Mouse (Mus musculus): ENCODE results near the gene Fgfr4.
"Not testable (repeated sequence)": the region's sequence is repeated elsewhere in the genome, so short reads cannot be mapped to it uniquely, and the experiment has no call there.

Fgfr4 gene

DNA sequence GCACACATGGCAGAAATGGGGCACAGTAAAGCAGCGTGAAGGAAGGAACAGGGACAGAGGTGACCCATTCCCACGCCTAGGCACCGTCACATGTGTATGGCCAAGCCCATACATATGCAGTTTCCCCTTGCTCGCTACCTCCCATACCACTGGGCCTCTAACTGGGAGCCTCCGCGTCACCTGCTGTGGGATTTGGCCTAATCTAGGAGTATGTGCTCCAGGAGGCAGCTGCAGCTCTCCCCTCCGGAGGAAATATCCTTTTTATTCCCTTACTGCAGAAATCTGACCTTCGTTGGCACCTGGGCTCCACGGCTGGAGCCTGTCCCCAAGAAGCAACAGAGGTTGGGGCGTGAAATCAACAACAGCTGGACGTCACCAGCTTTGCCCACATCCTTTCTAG is 21.9 kb downstream of the Fgfr4 start:
- DNase-seq, result no peak

DNA sequence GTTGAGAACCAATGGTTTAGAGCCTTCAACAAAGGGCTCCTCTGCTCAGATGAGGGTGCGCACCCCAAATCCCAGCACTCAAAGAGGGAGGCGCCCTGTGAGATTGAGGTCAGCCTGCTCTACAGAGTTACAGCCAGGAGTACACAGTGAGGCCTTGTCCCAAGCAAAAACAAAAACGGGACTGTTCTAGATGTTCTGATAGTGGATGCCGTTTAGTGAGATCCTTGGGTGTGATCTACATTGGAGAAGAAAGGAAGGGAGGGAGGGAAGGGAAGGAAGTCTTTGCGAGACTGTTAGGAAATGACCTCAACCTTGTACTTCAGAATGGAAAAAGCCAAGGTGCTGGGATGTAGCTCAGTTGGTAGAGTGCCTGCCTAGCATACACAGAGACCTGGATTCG is 23.8 kb downstream of the Fgfr4 start:
- no peak for DNase-seq

DNA sequence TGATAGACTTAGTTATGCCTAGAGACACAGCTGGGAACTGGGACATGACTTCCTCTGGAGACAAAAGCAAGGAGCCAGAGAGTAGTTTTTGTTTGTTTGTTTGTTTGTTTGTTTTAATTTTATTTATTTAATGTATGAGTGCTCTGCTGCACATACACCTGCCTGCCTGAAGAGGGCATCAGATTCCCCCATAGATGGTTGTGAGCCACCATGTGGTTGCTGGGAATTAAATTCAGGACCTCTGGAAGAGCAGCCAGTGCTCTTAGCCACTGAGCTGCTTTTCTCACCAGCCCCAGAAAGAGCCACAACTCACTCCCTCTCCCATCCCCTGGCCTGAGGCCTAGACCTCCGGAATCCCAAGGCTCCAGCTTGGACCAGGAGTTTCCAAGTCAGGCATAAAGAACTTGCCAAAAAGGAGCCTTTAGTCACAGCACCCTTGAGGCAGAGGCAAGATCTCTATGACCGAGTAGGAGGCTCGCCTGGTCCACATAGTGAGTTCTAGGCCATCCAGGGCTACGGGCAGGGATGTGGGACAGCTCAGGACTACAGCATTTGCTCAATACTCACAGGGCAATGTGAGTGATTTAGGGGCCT is 25.6 kb downstream of the Fgfr4 start:
- DNase-seq, result no peak

DNA sequence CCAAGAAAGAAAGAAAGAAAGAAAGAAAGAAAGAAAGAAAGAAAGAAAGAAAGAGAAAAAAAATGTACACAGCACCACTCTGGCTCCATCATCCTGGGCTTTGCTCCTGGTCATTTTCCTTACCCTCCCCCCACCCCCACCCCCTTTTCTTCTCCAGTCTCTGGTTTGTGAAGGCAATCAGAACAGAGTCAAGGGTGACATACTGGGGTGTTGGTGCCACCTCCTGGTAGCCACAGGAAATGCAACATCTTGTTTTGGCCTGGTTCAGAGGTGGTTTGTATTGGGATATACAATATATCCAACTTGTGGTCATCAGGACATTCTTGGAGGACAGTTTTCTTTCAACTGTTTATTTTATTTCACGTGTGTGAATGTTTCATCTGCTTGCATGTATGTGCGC is 26.1 kb downstream of the Fgfr4 start:
- peak; percentile 64 to 87 for DNase-seq

DNA sequence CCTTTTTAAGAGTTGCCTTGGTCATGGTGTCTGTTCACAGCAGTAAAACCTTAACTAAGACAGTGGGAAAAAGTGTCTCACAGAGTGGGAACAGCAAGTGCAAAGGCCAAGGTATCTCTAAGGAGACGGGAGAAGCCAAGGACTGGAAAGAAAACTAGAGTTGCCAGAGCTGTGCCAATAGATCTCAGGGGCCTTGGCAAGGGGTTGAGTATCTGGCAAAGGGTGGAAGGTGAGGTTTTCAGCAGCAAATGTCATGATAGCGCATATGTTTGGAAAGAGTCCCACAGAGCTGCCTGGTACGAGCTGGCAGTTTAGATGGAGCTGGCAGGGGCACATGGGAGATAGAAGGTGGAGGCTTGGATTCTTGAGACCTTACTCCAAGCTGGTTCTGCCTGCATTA is 27.2 kb downstream of the Fgfr4 start:
- DNase-seq, result peak in 1 of 2 experiments; percentile 26

DNA sequence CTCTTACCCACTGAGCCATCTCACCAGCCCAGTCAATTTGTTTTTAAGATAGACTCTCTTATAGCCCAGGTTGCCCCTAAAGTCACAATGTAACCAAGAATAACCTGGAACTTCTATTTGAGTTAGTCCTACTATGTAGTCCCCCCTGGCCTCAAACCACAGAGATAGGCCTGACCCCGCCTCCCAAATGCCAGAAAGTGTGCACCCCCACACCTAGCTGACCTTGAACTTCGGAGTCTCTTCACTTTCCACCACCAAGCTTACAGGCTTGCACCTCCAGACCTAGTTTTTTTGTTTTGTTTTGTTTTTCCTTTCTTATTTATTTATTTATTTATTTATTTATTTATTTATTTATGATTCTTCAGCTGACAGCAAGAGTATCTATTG is 29.3 kb downstream of the Fgfr4 start:
- DNase-seq, result no peak

DNA sequence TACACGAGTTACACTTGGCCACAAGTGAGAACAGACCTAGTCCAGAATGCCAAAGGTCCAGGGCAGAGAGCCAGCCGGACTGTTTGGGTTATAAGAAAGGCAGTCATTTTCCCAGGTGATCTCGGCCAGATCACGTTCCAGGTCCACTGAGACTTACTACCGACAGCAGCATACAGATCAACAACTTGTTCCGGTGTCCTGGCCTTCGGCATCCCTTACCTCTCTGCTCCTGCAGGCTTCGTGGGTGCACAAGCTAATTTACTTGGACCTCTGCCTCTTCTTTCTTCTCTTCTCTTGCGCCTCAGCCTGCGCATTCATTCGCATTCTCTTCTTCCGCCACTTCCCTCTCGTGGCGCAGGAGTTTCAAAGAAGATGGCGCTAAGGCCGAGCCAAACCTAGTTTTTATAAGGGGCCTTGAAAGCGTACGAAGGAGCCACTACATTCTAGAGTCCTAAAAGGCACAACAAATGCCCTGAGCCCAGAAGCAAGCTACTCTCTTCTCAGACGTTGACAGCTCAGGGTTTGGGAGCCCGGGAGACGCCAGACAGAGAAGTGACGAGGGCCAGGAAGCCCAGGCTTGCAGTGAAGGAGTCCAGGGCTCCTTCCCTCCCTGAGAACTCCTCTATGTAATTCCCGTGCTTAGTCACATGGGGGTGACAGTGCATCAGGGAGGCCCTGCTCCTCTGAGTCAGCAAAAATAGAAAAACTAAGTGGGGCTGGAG is 29.9 kb downstream of the Fgfr4 start:
- DNase-seq, result peak; percentile 82 to 84

DNA sequence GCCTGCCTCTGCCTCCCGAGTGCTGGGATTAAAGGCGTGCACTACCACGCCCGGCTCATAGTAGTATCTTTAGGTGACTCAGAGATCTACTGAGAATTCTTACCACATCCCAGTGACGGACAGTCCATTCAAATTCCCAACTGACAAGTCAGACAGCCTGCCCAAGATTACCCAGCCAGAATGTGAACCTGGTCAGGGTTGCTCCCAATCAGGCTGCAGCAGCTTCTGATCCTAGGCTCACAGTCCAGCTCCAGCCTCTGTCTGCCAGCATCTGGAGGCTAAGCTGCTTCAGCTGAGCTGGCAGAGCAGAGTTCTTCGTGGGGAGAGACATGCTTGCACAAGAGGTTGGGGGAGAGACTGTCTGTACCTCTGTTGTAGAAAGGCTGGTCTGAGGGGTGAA is 30.9 kb downstream of the Fgfr4 start:
- no peak for DNase-seq

DNA sequence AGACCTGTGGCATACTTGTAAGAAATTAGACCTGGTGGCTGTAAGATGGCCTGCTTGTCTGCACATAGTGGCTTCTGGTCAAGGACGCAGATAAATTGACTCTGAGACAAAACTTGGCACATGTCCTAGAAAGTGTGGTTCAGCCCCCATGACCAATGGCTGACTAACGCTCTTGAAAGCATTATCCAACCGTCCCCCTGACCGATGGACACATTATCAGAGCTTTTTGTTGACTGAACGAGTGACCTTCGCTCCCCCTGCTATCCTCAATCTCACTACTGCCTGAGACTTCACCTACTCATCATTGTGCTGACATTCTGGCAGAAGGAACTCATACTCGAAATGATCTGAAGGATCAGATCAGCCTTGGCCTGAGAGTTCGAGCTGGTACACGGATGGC is 34.6 kb downstream of the Fgfr4 start:
- DNase-seq, result not testable (repeated sequence)

DNA sequence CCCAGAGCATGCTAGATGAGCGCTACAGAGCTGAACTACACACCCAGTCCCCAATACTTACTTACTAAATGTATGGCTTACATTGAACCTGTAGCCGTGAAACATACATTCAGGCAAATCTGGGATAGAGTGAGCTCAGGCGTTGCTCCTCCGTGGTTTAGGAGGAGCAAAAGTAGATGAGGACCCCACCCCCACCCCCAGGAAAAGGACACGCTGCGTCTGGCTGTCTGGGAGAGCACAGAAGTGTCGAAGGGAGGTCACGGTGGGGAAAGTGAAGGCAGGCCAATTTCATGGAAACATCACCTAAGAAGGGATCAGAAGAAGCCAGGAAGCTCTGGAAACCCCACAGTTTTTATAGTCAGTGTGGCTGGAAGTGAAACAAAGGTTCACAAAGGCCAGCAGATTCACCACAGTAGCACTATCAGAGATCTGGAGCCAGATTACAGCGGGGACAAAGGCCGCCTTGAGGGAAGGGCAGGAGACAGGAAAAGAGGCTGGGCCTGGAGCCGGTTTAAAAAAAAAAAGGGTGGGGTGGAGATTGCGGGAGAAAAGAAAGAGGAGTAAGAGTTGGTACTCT is 37.2 kb downstream of the Fgfr4 start:
- no peak for DNase-seq

DNA sequence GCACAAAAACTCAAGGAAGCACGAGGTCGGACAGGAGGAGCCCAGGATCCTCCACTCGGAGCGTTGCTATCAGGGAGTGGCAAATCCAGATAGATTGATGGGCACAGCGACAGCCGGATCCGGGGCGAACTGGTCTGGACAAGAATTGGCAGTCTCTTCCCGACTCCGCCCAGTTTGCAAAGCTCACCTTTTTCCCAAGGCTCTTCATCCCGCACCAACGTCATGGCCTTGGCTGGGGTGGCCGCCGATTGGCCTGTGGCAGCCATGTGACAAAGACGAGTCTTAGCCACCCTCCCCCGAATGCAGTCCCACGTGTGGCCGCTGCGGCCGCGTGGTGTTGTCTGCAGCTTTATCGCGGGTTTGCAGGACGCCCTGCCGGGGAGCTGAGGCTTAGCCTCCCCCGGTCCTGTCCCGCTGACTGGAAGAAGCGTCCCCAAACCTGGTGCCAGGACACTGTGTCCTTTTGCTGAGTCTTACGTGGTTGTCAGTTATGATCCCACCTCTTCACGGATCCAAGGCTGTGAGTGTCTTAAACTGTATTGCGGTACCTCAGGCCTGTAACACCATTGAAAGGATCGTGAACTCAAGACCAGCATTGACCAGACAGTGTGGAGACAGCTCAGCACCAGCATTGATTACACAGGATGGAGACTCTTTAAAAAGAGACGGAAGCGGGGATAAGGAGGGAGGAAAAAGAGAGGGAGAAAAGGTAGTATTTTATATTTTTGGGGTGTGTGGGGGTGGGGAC is 37.9 kb downstream of the Fgfr4 start:
- DNase-seq, result peak; percentile 97 to 98

DNA sequence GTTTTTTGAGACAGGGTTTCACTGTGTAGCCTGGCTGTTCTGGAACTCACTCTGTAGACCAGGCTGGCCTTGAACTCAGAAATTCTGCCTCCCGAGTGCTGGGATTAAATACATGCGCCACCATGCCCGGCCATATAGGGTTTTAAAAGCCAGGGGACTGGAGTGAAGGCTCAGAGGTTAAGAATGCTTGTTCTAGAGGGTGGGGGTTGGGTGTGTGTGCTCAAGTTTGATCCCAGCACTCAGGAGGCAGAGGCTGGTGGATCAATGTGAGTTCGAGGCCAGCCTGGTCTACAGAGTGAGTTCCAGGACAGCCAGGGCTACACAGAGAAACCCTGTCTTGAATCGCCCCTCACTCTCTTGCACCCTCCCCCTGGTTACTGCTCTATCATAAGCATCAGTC is 39.1 kb downstream of the Fgfr4 start:
- DNase-seq, result no peak

DNA sequence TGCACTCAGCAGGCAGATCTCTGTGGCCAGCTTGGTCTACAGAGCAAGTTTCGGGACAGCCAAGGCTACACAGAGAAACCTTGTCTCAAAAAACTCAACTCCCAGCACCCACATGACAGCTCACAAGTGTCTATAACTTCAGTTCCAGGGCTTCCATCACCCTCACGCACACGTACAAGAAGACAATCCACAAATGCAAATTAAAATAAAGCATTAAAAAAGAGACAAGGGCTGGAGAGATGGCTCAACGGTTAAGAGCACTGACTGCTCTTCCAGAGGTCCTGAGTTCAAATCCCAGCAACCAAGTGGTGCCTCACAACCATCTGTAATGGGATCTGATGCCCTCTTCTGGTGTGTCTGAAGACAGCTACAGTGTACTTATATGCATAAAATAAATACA is 50.3 kb downstream of the Fgfr4 start:
- DNase-seq, result not testable (repeated sequence)

DNA sequence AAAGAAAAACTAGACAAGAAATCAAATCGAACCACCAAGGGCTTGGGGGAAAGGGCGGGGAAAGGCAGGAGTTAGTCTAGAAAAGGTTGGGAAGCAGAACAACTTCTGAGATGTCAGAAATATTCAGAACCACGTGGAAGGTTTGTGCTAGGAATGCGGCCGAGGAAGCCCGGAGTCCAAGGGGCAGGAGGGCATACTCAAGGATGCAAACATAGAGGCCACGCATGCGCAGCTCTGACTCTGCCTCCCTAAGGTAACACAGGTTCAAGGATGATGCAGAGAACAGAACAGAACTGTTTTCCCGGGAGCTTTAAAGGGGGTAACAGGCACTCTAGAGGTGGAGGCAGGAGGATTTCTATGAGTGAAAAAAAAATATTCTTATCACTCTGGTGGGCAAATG is 51.3 kb downstream of the Fgfr4 start:
- DNase-seq, result peak; percentile 83

DNA sequence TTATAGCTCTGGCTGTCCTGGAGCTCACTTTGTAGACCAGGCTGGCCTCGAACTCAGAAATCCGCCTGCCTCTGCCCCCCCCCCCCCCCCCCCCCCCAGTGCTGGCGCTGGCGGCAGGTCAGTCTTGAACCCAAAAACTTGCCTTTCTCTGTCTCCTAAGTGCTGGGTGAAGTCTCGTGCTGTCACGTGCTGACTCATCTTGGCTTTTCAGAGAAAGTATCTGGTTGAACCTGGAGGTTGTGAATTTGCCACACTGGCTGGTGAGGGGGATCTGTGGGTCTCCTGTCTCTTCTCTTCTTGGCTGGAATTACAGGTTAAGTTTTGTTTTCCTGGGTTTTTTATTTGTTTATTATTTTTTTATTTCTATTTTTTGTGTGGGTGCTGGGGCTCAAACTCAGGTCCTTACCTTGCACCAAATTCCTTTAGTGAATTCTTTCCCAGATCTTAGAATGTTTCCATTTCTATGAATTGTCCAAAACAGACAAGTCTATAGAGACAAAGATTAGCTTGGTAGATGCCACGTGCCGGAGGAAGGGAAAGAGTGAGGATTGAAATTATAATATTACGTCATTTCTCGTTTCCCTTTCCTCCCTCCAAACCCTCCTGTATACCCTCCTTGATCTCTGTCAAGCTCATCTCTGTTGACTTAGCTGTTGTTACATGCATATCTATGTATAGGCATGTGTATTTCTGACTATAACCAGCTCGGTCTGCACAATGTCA is 52.4 kb downstream of the Fgfr4 start:
- DNase-seq, result no peak

DNA sequence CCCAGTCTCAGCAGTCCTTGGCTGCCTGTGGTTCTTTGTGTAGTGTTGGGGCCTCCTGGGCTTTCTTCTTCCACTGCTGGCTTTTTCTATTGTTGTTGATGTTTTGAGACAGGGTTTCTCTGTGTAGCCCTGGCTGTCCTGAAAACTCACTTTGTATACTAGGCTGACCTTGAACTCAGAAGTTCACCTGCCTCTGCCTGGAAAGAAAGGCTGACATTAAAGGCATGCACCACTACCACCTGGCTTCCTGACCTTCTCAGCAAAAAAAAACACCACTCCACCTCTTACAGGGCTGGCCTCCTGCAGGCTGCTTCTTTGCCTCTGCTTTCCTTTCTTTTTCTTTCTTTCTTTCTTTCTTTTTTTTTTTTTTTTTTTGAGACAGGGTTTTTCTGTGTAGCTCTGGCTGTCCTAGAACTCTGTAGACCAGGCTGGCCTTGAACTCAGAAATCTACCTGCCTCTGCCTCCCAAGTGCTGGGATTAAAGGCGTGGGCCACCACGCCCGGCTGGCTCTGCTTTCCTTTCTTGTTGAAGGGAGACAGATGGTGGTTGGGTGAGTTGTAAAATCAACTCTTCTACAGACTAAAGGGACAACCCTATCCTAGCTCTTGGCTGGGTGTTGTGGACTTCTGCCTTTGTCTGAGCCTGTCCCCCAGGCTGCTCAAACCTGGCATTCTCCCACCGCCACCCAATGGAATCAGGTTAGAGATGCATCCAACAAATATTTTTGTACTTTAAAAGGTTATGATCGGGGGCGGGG is 53.2 kb downstream of the Fgfr4 start:
- no peak for DNase-seq

DNA sequence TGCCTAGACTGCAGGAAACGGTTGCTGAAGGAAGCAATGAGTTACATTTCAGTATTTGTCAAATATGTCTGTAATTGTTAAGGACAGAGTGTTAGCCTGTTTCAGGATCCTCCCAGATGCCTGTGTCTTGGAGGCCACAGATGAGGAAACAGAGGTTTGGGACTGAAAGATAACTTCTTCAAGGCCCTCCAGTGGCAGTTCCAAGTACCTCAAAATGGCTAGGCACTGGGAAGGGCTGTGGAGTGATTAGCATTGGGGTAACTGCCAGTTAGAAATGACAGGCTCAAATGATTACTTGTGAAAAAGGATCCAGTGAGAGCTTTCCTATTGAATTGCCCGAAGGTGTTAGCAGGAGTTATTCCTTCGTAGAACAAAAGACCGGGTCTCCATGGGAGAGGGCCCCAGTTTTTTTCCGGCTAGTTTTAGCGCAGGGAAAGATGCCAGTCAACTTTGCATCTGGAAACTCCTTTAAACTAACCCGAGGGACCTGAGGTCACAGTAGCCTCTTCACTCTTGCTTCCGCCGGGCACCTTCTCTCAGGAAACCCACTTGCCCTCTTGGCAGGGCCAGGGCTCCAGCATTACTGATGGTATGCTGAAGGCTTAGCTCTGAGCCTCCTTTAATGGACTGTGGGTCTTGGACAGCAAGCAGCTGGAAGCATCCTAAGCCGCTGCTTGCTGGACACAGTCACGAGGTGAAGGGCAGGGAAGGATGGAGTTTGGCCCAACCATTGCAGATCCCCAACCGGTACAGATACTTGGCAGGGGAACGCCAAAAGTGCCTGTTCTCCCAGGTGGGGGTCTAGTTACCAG is 56.6 kb downstream of the Fgfr4 start:
- DNase-seq, result peak in 1 of 2 experiments; percentile 14

DNA sequence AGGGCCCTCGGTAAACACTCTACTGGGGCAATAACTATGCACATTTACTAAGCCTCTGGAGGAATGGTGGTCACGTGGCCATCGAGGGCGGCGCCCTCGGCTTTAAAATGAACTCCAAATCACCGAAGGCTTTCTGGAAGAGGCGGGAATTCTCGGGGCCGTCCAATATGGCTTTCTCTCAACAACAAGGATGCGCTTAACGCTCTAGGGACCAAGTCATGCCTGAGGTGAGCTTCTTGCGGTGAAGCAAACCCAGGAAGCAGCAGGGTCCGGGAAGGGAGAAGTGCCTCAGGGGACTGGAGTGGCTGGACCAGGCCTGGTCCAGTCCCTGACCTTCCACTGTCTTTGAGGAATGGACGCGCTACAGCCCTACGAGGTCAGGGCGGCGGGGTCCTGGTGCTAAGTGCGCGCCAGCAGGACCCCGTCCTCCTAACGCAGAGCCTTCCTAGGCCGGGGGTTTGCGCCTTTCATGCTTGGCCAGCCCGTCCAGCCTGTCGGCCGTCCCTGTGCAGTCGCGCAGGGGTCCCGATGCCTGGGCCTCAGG is 57.3 kb downstream of the Fgfr4 start, which contains the start of gene Nsd1:
Nsd1 (plus strand) TSS at position 134 of the 544 bp plus-strand sequence.
- DNase-seq, result no peak

DNA sequence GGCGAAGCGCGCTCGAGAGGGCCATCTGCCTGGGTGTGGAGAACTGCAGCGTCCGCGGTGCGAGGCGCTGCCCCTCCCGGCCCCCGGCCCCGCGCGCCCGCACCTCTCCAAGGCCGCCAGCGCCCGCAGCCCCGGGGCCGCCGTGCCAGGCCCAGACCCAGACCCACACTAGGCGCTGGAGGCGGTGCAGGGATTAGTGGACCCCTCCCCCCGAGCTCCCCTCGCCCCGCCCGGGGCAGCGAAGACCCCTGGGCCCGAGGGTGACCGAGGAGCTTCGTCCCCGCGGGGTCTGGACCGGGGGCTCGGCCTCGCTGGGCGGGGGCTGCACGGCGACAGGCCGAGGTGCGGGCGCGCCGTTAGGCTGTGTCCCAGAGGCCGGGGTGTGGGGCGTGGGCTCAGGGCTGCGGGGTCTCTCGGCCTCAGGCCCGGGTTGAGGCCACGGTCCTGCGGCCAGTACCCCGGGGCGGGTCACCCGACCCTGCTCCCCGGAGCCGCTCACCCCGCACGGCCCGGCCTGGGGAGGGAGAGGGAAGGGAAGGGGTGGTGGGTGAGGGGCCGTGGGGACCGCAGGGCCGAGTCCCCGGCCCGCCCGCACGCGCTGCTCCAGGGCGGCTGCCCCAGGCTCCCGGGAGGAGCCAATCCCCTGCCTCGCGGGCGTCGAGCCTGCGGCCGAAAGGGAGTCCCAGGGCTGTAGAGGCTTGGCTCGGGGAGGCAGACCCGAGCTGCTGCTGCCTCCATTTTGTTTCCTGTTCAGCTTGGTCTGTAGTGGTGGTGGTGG is 57.9 kb downstream of the Fgfr4 start:
- DNase-seq, result peak; percentile 22 to 28

DNA sequence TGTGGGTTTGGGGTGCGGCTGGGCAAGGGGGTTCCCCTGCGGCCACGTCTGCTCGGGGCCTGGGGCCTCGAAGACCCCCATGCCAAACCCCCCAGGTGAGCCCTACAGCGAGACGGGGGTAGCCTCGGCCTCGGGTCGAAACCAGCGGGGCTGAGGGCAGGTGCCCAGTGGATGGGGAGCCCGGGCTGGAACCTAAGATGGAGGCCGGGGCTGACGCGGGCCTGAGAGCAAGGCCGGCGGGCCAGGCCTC is 58.5 kb downstream of the Fgfr4 start:
- no peak for DNase-seq

All from kidney, adult 8-10 months (tissue).